Mouse (Mus musculus): ENCODE data around the gene Wasf2. TPM values are rescaled to one million over a fixed set of nuclear protein-coding genes. Genes with fewer than 3 reads are reported as not detected.

Wasf2 gene
- polyA plus RNA-seq, 1 experiment from 2014 or later, result 64.6 TPM

DNA sequence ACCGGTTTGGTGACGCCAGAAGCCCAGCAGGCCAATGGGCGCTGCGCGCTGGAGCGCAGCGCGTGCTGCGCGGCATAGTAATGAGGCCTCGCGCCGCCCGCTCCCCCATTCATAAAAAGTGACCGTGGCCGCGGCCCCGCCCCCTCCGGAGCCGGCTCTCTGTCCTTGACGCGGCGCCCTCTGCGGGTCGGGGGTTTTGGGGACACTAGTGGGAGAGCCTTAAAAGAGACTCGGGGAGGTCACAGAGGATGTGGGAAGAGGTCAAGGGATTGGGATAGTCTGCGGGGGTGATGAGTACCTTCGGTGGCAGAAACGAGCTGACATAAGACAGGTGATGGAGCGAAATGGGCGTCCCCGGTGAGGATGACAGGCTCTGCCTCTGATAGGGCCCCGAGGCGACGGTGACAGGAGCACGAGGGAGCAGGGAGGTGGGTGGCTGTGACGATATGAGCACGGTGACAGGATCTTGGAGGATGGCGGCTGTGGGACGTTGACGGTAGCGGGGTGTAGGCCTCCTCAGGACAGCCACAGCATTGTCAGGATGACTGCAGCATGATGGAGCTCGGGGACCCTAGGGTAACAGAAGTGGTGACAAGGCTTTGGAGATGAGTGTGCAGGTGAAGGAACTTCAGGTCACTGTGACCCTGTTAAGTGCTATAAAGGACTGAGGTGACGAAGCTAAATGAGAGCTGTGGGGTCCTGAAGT is 82.4 kb downstream of the Wasf2 start:
- peak overlapping the region; percentile 17 for H3K9ac ChIP-seq (ENCODE audit: low read depth, low read length)
- H3K9me3 ChIP-seq (ENCODE audit: control insufficient read depth), result no peaks in the 10 kb centered on the region
- H3K27me3 ChIP-seq (replicated peaks; ENCODE audit: control insufficient read depth, insufficient read depth, low read length), result peaks cover 23% of the 10 kb centered on the region
- TF ChIP-seq CTCF (IDR thresholded peaks at IDR 0.05; ENCODE audit: low read depth), result peak; percentile 51
- H3K4me3 ChIP-seq (ENCODE audit: low read depth, low read length), result peak overlapping the region; percentile 61
- H3K4me2 ChIP-seq (replicated peaks; ENCODE audit: low read depth), result peak overlapping the region; percentile 100
- H3K4me1 ChIP-seq (replicated peaks; ENCODE audit: control insufficient read depth, insufficient read depth, low read length), result peaks cover 9% of the 10 kb centered on the region
- no peaks in the 10 kb centered on the region for H3K36me3 ChIP-seq (ENCODE audit: control insufficient read depth, insufficient read depth)
- peak; percentile 69 for ATAC-seq
- WGBS, result 2% methylated on average over 44 of the region's 44 CpGs
- no peak overlapping the region for H3K27ac ChIP-seq (ENCODE audit: low read depth, low read length)

DNA sequence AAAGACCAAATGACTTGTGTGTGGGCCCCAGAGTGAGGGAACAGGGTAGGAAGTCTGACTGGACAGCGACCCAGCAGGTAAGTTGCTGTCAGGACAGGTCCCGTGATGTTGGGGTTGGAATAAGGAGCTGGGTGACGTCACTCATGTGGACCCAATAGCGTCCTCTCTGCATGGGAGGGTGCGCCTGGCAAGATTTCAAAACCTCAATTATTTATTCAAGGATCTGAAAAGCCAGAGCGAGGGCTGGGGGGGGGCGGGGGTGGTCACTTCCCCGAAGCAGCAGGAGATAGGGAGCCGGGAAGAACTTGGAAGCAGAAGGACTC is 82.9 kb downstream of the Wasf2 start:
- 1% methylated on average over 9 of the region's 9 CpGs for WGBS
- H3K4me1 ChIP-seq (replicated peaks; ENCODE audit: control insufficient read depth, insufficient read depth, low read length), result peaks cover 9% of the 10 kb centered on the region

DNA sequence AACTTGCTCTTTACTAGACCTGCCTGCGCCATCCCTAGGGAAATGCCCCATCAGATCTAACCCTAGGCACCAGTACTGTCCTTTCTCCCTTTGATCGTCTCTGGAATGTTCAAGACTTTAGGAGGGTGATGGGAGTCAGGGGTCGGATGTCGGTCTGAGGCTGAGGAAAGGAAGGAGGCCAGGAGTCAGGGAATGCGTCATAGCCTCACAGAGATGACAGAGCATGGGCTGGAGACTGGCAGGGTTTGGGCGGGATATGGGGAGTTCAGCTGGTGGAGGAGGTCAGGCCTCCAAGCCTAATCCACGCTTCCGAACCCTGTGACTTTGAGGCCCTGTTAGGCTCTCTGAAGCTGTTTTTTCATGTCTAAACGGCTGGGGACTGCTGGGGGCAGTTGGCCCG is 83.4 kb downstream of the Wasf2 start:
- no peak for TF ChIP-seq CTCF (IDR thresholded peaks at IDR 0.05; ENCODE audit: low read depth)
- H3K9me3 ChIP-seq (ENCODE audit: control insufficient read depth), result no peaks in the 10 kb centered on the region
- WGBS, result 22% methylated on average over 10 of the region's 10 CpGs
- H3K27ac ChIP-seq (ENCODE audit: low read depth, low read length), result no peak overlapping the region
- H3K4me2 ChIP-seq (replicated peaks; ENCODE audit: low read depth), result peak overlapping the region; percentile 100; the same call in 1 of the 2 replicates
- peaks cover 9% of the 10 kb centered on the region for H3K4me1 ChIP-seq (replicated peaks; ENCODE audit: control insufficient read depth, insufficient read depth, low read length)
- H3K9ac ChIP-seq (ENCODE audit: low read depth, low read length), result no peak overlapping the region
- peak overlapping the region; percentile 61; the same call in 1 of the 2 replicates for H3K4me3 ChIP-seq (ENCODE audit: low read depth, low read length)
- ATAC-seq, result no peak
- H3K27me3 ChIP-seq (replicated peaks; ENCODE audit: control insufficient read depth, insufficient read depth, low read length), result peaks cover 23% of the 10 kb centered on the region
- H3K36me3 ChIP-seq (ENCODE audit: control insufficient read depth, insufficient read depth), result no peaks in the 10 kb centered on the region

More for the DNA sequence above, 82.9 kb downstream of the Wasf2 start:
- no peak overlapping the region for H3K9ac ChIP-seq (ENCODE audit: low read depth, low read length)
- no peaks in the 10 kb centered on the region for H3K36me3 ChIP-seq (ENCODE audit: control insufficient read depth, insufficient read depth)
- H3K27me3 ChIP-seq (replicated peaks; ENCODE audit: control insufficient read depth, insufficient read depth, low read length), result peaks cover 23% of the 10 kb centered on the region
- peak overlapping the region; percentile 61; the same call in 1 of the 2 replicates for H3K4me3 ChIP-seq (ENCODE audit: low read depth, low read length)
- peak; percentile 6; the same call in 1 of the 2 replicates for ATAC-seq
- peak overlapping the region; percentile 100 for H3K4me2 ChIP-seq (replicated peaks; ENCODE audit: low read depth)
- H3K9me3 ChIP-seq (ENCODE audit: control insufficient read depth), result no peaks in the 10 kb centered on the region
- peak; percentile 47 for TF ChIP-seq CTCF (IDR thresholded peaks at IDR 0.05; ENCODE audit: low read depth)
- no peak overlapping the region for H3K27ac ChIP-seq (ENCODE audit: low read depth, low read length)

DNA sequence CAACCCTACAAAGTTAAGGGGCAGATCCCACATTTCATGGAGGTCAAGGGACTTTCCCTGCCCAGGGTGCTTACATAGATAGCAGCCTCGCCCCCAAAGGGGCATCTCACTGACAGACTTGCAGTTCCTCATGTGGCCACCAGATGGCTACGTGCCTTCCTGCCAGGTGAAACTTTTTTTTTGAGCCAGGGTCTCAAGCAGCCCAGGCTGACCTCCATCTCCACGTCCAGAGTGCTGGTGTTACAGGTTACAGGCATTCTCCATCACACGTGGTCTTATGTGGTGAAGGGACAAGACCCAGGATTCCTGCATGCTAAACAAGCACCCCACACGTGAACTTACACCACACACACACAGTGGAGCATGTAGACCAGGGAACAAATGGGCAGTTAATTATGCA is 87.3 kb downstream of the Wasf2 start:
- TF ChIP-seq CTCF (IDR thresholded peaks at IDR 0.05; ENCODE audit: low read depth), result peak; percentile 95
- H3K4me2 ChIP-seq (replicated peaks; ENCODE audit: low read depth), result no peak overlapping the region
- peaks cover 4% of the 10 kb centered on the region for H3K4me1 ChIP-seq (replicated peaks; ENCODE audit: control insufficient read depth, insufficient read depth, low read length)
- no peaks in the 10 kb centered on the region for H3K9me3 ChIP-seq (ENCODE audit: control insufficient read depth)
- no peaks in the 10 kb centered on the region for H3K36me3 ChIP-seq (ENCODE audit: control insufficient read depth, insufficient read depth)
- 3% methylated on average over 5 of the region's 5 CpGs for WGBS
- no peak overlapping the region for H3K27ac ChIP-seq (ENCODE audit: low read depth, low read length)
- no peak for ATAC-seq
- H3K9ac ChIP-seq (ENCODE audit: low read depth, low read length), result no peak overlapping the region
- no peak overlapping the region for H3K4me3 ChIP-seq (ENCODE audit: low read depth, low read length)
- H3K27me3 ChIP-seq (replicated peaks; ENCODE audit: control insufficient read depth, insufficient read depth, low read length), result peaks cover 17% of the 10 kb centered on the region

DNA sequence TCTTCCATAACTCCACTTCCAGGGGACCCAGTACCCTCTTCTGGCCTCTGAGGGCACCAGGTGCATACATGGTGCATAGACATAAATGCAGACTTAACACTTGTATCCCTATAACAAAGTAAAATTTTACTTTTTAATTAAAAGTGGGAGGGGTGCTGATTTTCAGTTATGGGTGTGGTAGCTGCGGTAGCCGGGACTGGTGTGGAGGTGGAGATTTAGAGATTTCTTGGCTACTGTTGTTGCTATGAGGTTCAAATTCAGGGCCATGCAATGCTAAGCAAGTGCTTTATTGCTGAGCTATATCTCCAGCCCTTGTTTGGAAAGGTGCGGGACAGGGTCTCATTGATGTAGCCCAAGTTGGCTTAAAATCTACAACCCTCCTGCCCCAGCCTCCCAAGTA is 88.4 kb downstream of the Wasf2 start:
- 81% methylated on average over 3 of the region's 3 CpGs for WGBS
- no peak for ATAC-seq
- H3K27me3 ChIP-seq (replicated peaks; ENCODE audit: control insufficient read depth, insufficient read depth, low read length), result peaks cover 7% of the 10 kb centered on the region; the same call in 1 of the 2 replicates
- no peaks in the 10 kb centered on the region for H3K36me3 ChIP-seq (ENCODE audit: control insufficient read depth, insufficient read depth)
- no peak overlapping the region for H3K27ac ChIP-seq (ENCODE audit: low read depth, low read length)
- H3K4me1 ChIP-seq (replicated peaks; ENCODE audit: control insufficient read depth, insufficient read depth, low read length), result no peaks in the 10 kb centered on the region
- no peaks in the 10 kb centered on the region for H3K9me3 ChIP-seq (ENCODE audit: control insufficient read depth)
- TF ChIP-seq CTCF (IDR thresholded peaks at IDR 0.05; ENCODE audit: low read depth), result no peak
- no peak overlapping the region for H3K4me2 ChIP-seq (replicated peaks; ENCODE audit: low read depth)
- no peak overlapping the region for H3K9ac ChIP-seq (ENCODE audit: low read depth, low read length)
- H3K4me3 ChIP-seq (ENCODE audit: low read depth, low read length), result no peak overlapping the region

DNA sequence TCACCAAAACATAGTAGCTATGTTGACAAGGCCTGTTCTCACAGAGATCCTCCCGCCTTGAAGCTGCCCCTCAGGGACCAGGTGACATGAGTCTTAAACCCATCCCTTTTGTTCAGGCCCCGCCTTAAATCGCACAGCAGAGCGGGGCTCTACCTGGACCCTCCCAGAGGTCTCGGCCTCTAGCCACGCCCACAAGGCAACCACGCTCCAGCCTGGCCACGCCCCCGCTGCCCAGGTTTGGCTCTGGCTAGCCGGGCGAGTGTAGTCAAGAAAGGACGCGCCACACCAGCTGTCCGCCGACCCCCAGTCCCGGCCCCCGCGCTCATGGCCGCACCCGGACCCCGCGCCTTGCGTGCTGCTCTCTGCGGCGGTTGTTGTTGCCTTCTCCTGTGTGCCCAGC is 90.4 kb downstream of the Wasf2 start:
- Histone ChIP-seq H3K4me1 (replicated peaks; ENCODE audit: control insufficient read depth, insufficient read depth, low read length) (no peaks in the 10 kb centered on the region), H3K27me3 (replicated peaks; ENCODE audit: control insufficient read depth, insufficient read depth, low read length) (peaks cover 4% of the 10 kb centered on the region; the same call in 1 of the 2 replicates), H3K9ac (ENCODE audit: low read depth, low read length) (no peak overlapping the region), H3K4me2 (replicated peaks; ENCODE audit: low read depth) (peak overlapping the region; percentile 72), H3K27ac (ENCODE audit: low read depth, low read length) (no peak overlapping the region), H3K9me3 (ENCODE audit: control insufficient read depth) (no peaks in the 10 kb centered on the region), H3K36me3 (ENCODE audit: control insufficient read depth, insufficient read depth) (no peaks in the 10 kb centered on the region), H3K4me3 (ENCODE audit: low read depth, low read length) (peak overlapping the region; percentile 25)
- 2% methylated on average over 25 of the region's 25 CpGs for WGBS
- peak; percentile 40; the same call in 1 of the 2 replicates for ATAC-seq
- TF ChIP-seq CTCF (IDR thresholded peaks at IDR 0.05; ENCODE audit: low read depth), result no peak
